Mouse (Mus musculus) embryonic facial prominence, embryonic 12.5 days (tissue): ENCODE data around the gene Gm42715. TPM values are rescaled to one million over a fixed set of nuclear protein-coding genes. Genes with fewer than 3 reads are reported as not detected.
A peak's percentile ranks its signal among the peaks of the same experiment; 100 is the strongest.
"Not testable (repeated sequence)": the region's sequence is repeated elsewhere in the genome, so short reads cannot be mapped to it uniquely, and the experiment has no call there.

ENCODE experiments used
- ATAC-seq: fragments of 200-750 bp; cut with Nextera tagmentation; 2 replicates; pipeline ENCODE4 v1.8.0; 2017; ENCODE audit not compliant: insufficient number of reproducible peaks, insufficient read depth, low FRiP score, low TSS enrichment
- H3K27ac ChIP-seq: fragments of 300-500 bp; sonication (generic); 2 replicates; pipeline ENCODE4 v1.5.1; 2016; ENCODE audit warnings: mild to moderate bottlenecking
- H3K27me3 ChIP-seq: fragments of 300-500 bp; sonication (generic); 2 replicates; pipeline ENCODE4 v1.6.1; 2016; ENCODE audit warnings: mild to moderate bottlenecking, moderate library complexity
- H3K36me3 ChIP-seq: fragments of 300-500 bp; sonication (generic); 2 replicates; pipeline ENCODE4 v1.6.1; 2016; ENCODE audit warnings: mild to moderate bottlenecking
- H3K4me1 ChIP-seq: fragments of 300-500 bp; sonication (generic); 2 replicates; pipeline ENCODE4 v1.6.1; 2016
- H3K4me2 ChIP-seq: fragments of 300-500 bp; sonication (generic); replicated peaks from 2 replicates; pipeline ENCODE4 v1.6.1; 2016; ENCODE audit warnings: mild to moderate bottlenecking, moderate library complexity
- H3K4me3 ChIP-seq: fragments of 300-500 bp; sonication (generic); 2 replicates; pipeline ENCODE4 v1.5.1; 2016; ENCODE audit warnings: mild to moderate bottlenecking
- H3K9ac ChIP-seq: fragments of 300-500 bp; sonication (generic); 2 replicates; pipeline ENCODE4 v1.6.1; 2016; ENCODE audit warnings: mild to moderate bottlenecking, moderate library complexity
- H3K9me3 ChIP-seq: fragments of 300-500 bp; sonication (generic); 2 replicates; pipeline ENCODE4 v1.6.1; 2016; ENCODE audit warnings: mild to moderate bottlenecking, moderate library complexity
- WGBS: fragments of 180-500 bp; shearing (Covaris S2); methylation state at CpG from one replicate; pipeline ENCODE4 v1.1.7; 2016; 5-methylcytosine and 5-hydroxymethylcytosine counted together
- polyA plus RNA-seq: library from polyadenylated mRNA; unstranded; fragments of >200 nt; fragmentation: Nextera tagmentation; extraction: Ambion mirVana; gene quantifications from 2 replicates; pipeline ENCODE4 v1.2.1, GENCODE M21; 2016

The Gm42715 gene
- polyA plus RNA-seq, 1 experiment from 2014 or later, result 16.9 TPM

- peak overlapping the region; percentile 96 for H3K4me3 ChIP-seq
- peaks cover 53% of the 10 kb centered on the region for H3K36me3 ChIP-seq
- peaks cover 19% of the 10 kb centered on the region for H3K4me1 ChIP-seq
- H3K9ac ChIP-seq, result peak overlapping the region; percentile 98
- WGBS, result under 1% methylated on average over 50 of the region's 50 CpGs
- peak overlapping the region; percentile 98 for H3K4me2 ChIP-seq
- H3K27me3 ChIP-seq, result no peaks in the 10 kb centered on the region
- ATAC-seq, result peak; percentile 95
- no peaks in the 10 kb centered on the region for H3K9me3 ChIP-seq
- H3K27ac ChIP-seq, result peak overlapping the region; percentile 96
Measured at GRCm38 (mm10) chr7:127477687-127478634, 41.4 kb upstream of the Gm42715 start.

DNA sequence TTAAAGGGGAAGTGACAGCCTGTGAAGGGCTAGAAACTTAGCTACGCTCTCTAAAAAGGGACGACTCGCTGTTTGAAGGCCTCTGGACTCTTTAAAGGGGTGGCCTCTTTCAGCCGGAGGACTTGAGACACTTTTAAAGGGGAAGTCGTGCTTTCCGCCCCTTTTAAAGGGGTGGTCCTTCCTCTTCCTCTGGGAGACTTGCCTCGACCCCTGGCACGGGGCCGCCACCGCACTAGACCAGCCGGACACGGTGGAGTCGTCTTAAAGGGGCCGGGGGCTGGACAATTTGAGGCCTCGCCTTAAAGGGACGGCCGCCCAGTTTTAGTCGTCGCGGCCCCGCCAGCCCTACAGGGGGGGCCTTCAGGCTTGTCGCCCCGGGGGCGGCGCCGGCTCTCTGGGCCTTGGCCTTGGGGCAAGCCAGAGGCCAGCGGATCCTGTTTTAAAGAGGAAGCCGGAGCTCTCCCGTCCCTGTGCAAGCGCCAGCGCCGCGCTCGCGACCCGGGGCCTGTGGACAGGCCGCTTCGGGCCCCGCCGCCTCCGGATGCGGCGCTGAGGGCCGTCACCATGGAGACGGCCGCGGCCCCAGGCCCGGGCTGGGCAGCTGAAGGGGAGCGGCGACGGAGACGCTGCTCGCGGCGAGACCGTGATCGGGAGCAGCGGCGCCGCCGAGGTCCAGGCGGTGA is 40.6 kb upstream of the Gm42715 start, which contains the start of gene Fbrs:
Gene Fbrs (plus strand): TSS at position 565 of the 683 bp plus-strand sequence.
- Histone ChIP-seq H3K9me3 (no peaks in the 10 kb centered on the region), H3K36me3 (peaks cover 56% of the 10 kb centered on the region), H3K27ac (peak within 1 kb of the TSS; percentile 96), H3K4me2 (peak within 1 kb of the TSS; percentile 98), H3K4me3 (peak within 1 kb of the TSS; percentile 96), H3K9ac (peak within 1 kb of the TSS; percentile 98), H3K27me3 (no peaks in the 10 kb centered on the region), H3K4me1 (peaks cover 19% of the 10 kb centered on the region)
- ATAC-seq, result peak; percentile 85
- under 1% methylated on average over 61 of the region's 62 CpGs for WGBS

DNA sequence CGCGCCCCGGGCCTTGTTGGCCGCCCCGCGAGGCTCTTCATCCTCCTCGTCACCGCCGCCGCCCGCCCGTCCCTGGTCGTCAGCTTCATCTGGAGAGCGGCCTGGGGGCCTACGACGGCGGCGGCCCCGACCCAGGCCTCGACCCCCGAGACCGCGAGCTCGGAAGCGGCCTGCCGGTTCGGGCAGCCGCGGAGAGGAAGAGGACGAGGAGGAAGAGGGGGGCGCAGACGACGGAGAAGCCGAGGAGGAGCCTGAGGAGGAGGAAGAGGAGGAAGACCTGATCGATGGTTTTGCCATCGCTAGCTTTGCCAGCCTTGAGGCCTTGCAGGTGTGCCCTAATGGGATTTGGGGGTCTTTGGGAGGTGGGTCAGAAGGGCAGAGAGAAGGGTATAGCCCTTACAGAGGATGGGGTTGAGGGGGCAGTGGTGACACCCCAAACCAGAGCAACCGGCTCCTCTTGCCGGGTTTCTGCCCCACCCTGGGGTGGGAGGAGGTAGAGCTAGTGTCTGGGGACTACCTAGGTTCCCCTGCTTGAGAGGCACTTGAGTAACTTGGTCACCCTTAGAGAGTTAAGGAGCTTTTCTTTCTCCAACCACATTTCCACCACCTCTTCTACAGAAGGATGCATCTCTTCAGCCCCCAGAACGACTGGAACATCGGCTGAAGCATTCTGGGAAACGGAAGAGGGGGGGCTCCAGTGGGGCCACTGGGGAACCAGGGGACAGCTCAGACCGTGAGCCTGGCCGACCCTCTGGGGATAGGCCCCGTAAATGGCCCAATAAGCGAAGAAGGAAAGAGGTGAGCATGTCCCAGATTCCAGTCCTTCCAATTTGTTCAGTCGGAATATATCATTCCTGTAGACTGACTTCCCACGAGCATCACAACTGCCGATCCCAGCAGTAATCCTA is 39.8 kb upstream of the Gm42715 start:
- peak overlapping the region; percentile 98 for H3K9ac ChIP-seq
- peak overlapping the region; percentile 96 for H3K27ac ChIP-seq
- peaks cover 19% of the 10 kb centered on the region for H3K4me1 ChIP-seq
- H3K4me3 ChIP-seq, result peak overlapping the region; percentile 96
- no peaks in the 10 kb centered on the region for H3K27me3 ChIP-seq
- peak overlapping the region; percentile 98 for H3K4me2 ChIP-seq
- H3K36me3 ChIP-seq, result peaks cover 58% of the 10 kb centered on the region
- WGBS, result 3% methylated on average over 47 of the region's 48 CpGs
- ATAC-seq, result no peak
- H3K9me3 ChIP-seq, result no peaks in the 10 kb centered on the region

GRCm38 (mm10) chr7:127480321-127480720 is 39.1 kb upstream of the Gm42715 start:
- no peak for ATAC-seq
- H3K9ac ChIP-seq, result peak overlapping the region; percentile 98
- H3K36me3 ChIP-seq, result peaks cover 58% of the 10 kb centered on the region
- H3K9me3 ChIP-seq, result no peaks in the 10 kb centered on the region
- peaks cover 19% of the 10 kb centered on the region for H3K4me1 ChIP-seq
- 65% methylated on average over 2 of the region's 2 CpGs for WGBS
- H3K4me3 ChIP-seq, result peak overlapping the region; percentile 96
- 0 out of 2 replicates have a peak overlapping the region, but pooled peaks have one; percentile 41 for H3K27ac ChIP-seq
- peak overlapping the region; percentile 98 for H3K4me2 ChIP-seq
- H3K27me3 ChIP-seq, result no peaks in the 10 kb centered on the region

DNA sequence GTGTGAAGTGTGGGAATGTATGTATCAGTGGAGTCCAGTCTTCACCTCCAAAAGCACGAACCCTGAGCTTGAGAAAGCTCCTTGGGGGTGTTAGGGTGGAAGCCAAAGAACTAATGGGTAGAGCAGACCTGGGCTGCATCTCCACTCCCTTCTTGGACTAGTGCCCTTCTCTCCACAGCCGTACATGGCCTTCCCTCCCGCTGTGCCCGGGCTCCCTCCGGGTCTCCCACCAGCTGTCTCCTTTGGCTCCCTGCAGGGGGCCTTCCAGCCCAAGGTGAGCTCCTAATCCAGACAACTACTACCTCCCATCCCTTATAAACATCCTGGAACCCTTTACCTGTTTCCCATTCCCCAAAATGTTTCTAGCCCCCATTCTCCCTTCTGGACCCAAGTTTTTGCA is 34.0 kb upstream of the Gm42715 start:
- Histone ChIP-seq H3K27me3 (no peaks in the 10 kb centered on the region), H3K4me2 (no peak overlapping the region), H3K9me3 (no peaks in the 10 kb centered on the region), H3K4me1 (peaks cover 6% of the 10 kb centered on the region), H3K4me3 (no peak overlapping the region), H3K36me3 (peaks cover 90% of the 10 kb centered on the region), H3K27ac (no peak overlapping the region), H3K9ac (no peak overlapping the region)
- WGBS, result 86% methylated on average over 5 of the region's 5 CpGs
- no peak for ATAC-seq

DNA sequence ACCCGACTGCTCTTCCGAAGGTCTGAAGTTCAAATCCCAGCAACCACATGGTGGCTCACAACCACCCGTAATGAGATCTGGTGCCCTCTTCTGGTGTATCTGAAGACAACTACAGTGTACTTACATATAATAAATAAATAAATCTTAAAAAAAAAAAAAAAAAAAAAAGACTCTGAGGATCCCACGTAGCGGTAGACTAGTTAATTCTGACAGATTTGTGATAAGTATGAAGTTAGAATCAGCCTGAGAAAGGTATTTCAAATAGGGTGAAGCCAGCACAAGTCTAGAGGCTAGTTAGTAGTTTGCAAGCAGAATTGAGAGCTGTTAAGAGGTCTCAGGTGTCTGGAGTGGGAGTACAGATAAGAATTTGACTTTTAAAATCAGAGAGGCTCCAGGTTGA is 31.0 kb upstream of the Gm42715 start:
- H3K9ac ChIP-seq, H3K27me3 ChIP-seq, H3K9me3 ChIP-seq, H3K4me3 ChIP-seq, H3K4me1 ChIP-seq, H3K4me2 ChIP-seq, H3K27ac ChIP-seq, ATAC-seq: not testable (repeated sequence)
- peaks cover 92% of the 10 kb centered on the region for H3K36me3 ChIP-seq
- 86% methylated on average over 4 of the region's 5 CpGs for WGBS

DNA sequence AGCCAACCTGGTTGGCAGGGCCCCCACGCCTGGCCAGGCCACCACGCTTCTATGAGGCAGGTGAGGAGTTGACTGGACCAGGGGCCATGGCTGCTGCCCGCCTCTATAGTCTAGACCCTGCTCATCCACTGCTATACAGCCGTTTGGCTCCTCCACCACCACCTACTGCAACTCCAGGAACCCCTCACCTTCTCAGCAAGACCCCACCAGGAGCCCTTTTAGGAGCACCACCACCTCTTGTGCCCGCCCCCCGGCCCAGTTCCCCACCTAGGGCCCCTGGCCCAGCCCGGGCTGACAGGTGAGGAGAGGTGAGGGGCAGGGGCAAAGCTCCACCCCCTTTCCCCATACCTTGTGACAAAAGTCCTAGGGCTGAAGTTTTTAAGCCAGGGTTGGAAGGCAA is 29.4 kb upstream of the Gm42715 start:
- Histone ChIP-seq H3K4me3 (no peak overlapping the region), H3K27ac (no peak overlapping the region), H3K4me1 (no peaks in the 10 kb centered on the region), H3K36me3 (peaks cover 77% of the 10 kb centered on the region), H3K27me3 (no peaks in the 10 kb centered on the region), H3K4me2 (no peak overlapping the region), H3K9me3 (no peaks in the 10 kb centered on the region), H3K9ac (no peak overlapping the region; the same call in 1 of the 2 replicates)
- ATAC-seq, result no peak
- WGBS, result 94% methylated on average over 7 of the region's 7 CpGs

- Histone ChIP-seq H3K36me3 (peaks cover 58% of the 10 kb centered on the region), H3K27ac (no peak overlapping the region), H3K27me3 (no peaks in the 10 kb centered on the region), H3K9ac (no peak overlapping the region), H3K4me2 (no peak overlapping the region), H3K9me3 (no peaks in the 10 kb centered on the region), H3K4me3 (no peak overlapping the region), H3K4me1 (no peaks in the 10 kb centered on the region)
- no peak for ATAC-seq
- WGBS, result 87% methylated on average over 3 of the region's 3 CpGs
Measured at GRCm38 (mm10) chr7:127491846-127492245, 27.5 kb upstream of the Gm42715 start.

DNA sequence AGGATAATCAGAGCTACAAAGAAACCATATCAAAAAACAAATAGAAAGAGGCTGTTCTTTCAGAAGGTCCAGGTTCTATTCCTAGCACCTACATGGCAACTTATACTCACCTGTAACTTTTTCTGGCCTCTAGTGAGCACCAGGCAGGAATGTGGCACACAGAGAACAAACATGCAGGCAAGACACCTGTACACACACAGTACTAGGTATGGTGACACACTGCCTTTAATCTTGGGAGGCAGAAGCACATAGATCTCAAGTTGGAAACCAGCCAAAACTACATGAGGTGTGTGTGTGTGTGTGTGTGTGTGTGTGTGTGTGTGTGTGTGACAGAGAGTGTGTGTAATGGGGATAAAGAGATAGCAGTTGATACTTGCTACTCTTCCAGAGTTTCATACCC is 24.7 kb upstream of the Gm42715 start:
- Histone ChIP-seq H3K9ac (no peak overlapping the region), H3K27ac (no peak overlapping the region), H3K36me3 (peaks cover 33% of the 10 kb centered on the region), H3K9me3 (no peaks in the 10 kb centered on the region), H3K4me3 (no peak overlapping the region), H3K4me2 (no peak overlapping the region), H3K4me1 (no peaks in the 10 kb centered on the region), H3K27me3 (no peaks in the 10 kb centered on the region)
- ATAC-seq, result no peak

DNA sequence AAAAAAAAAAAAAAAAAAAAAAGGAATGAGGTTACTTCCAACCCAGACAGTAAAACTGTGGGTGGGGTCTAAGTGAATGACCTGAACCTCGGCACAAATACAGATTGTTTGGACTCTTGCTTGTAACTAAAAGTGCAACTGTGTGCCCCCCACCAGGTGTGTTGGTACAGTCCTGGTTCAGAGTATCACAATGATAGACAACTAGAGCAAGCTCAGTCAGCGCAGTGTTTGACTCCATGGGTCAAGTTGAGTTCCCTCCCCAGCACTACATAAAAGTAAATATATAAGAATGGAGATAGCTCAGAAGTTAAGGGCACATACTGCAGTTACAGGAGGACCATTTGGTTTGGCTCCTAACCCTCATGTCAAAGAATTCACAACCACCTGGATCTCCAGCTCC is 22.0 kb upstream of the Gm42715 start:
- 87% methylated on average over 2 of the region's 2 CpGs for WGBS
- Histone ChIP-seq H3K27ac (no peak overlapping the region), H3K4me2 (no peak overlapping the region), H3K4me1 (no peaks in the 10 kb centered on the region), H3K4me3 (no peak overlapping the region), H3K27me3 (no peaks in the 10 kb centered on the region), H3K9me3 (no peaks in the 10 kb centered on the region), H3K9ac (no peak overlapping the region), H3K36me3 (peaks cover 5% of the 10 kb centered on the region)
- no peak for ATAC-seq

- Histone ChIP-seq H3K4me3 (no peak overlapping the region), H3K9ac (no peak overlapping the region), H3K9me3 (no peaks in the 10 kb centered on the region), H3K27ac (no peak overlapping the region), H3K4me1 (no peaks in the 10 kb centered on the region), H3K27me3 (no peaks in the 10 kb centered on the region), H3K36me3 (no peaks in the 10 kb centered on the region), H3K4me2 (no peak overlapping the region)
- ATAC-seq, result no peak
- WGBS, result 50% methylated on average over 3 of the region's 3 CpGs
Measured at GRCm38 (mm10) chr7:127498407-127498806, 21.0 kb upstream of the Gm42715 start.
